9 mouse cellular contexts compared by ENCODE assay signal in the genomic region with DNA sequence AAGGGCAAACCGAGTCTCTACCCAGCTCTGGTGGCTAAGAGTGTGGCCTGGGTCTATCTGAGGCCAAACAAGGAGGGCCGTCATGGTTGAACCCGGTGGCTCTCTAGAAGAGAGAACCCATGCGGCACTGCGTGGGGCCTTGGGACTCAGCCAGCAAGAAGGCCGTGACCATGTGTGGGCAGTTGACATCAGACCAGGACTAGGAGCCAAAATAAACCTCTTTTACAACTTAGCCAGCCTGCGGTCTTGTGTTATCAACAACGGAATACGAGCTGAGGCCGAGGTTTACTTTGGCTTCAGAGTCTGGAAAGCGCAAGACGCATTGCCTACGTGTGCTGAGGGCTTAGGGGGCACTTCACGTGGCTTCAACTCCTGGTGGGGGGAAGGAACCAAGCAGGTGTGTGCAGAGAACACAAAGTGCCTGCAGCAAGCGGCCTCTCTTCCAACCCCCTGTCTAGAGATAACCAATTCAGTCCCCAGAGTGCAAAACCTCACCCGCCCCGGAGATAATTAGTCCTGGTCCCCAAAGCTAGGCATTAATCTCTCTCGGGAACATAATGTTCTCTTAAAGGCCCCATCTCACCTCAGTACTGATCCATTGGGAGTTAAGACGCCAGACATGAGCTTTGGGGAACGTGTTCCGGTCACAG. TPM values are rescaled to one million over a fixed set of nuclear protein-coding genes. Genes with fewer than 3 reads are reported as not detected.
A peak's percentile ranks its signal among the peaks of the same experiment; 100 is the strongest.
DNase-seq lines count a peak whose midpoint lies in the region; ATAC-seq and TF ChIP-seq lines count a peak whose summit lies in the region.
"Had no signal": no experiment of that assay in that cellular context is flagged by ENCODE, and none has a peak within 500 bp of the region (broad histone marks: within the 10 kb centered on the region; RNA-seq: fewer than 3 reads in every experiment).

No protein-coding gene starts in this region.

- no peak for TF ChIP-seq CTCF in lung, embryonic 14.5 days (IDR thresholded peaks at IDR 0.05; ENCODE audit: low read depth)

- no peaks in the 10 kb centered on the region for H3K9me3 ChIP-seq in lung, embryonic 14.5 days (ENCODE audit: low read depth, low read length)
- no peaks in the 10 kb centered on the region for H3K9me3 ChIP-seq in liver, embryonic 11.5 days (ENCODE audit: control insufficient read depth, low read length)
- peaks cover 5% of the 10 kb centered on the region; the same call in 1 of the 2 replicates for H3K9me3 ChIP-seq in hindbrain, embryonic 13.5 days
- H3K9me3 ChIP-seq: liver, embryonic 15.5 days had no signal

- H3K27ac ChIP-seq in lung, embryonic 14.5 days (ENCODE audit: low read depth) = no peak overlapping the region
- H3K27ac ChIP-seq in liver, embryonic 11.5 days (ENCODE audit: low read depth, low read length) = no peak overlapping the region
- H3K27ac ChIP-seq in hindbrain, embryonic 13.5 days = no peak overlapping the region
- H3K27ac ChIP-seq: liver, embryonic 15.5 days had no signal

- H3K4me3 ChIP-seq in lung, embryonic 14.5 days (ENCODE audit: low read depth, low read length) = no peak overlapping the region
- H3K4me3 ChIP-seq in liver, embryonic 11.5 days (ENCODE audit: low read depth, low read length) = no peak overlapping the region
- no peak overlapping the region for H3K4me3 ChIP-seq in hindbrain, embryonic 13.5 days
- H3K4me3 ChIP-seq: liver, embryonic 15.5 days had no signal

- peaks cover 23% of the 10 kb centered on the region for H3K4me1 ChIP-seq in lung, embryonic 14.5 days (ENCODE audit: insufficient read depth)
- H3K4me1 ChIP-seq in liver, embryonic 11.5 days (replicated peaks; ENCODE audit: control insufficient read depth, insufficient read depth, low read length) = no peaks in the 10 kb centered on the region
- H3K4me1 ChIP-seq in hindbrain, embryonic 13.5 days (replicated peaks) = no peaks in the 10 kb centered on the region
- H3K4me1 ChIP-seq: liver, embryonic 15.5 days had no signal

- no peak overlapping the region for H3K9ac ChIP-seq in lung, embryonic 14.5 days
- no peak overlapping the region for H3K9ac ChIP-seq in liver, embryonic 11.5 days (ENCODE audit: low read depth, low read length)
- H3K9ac ChIP-seq in hindbrain, embryonic 13.5 days = no peak overlapping the region
- H3K9ac ChIP-seq: liver, embryonic 15.5 days had no signal

- peak; percentile 34 for DNase-seq in urinary bladder, postnatal 14 days (ENCODE audit: low spot score)
- DNase-seq in urinary bladder, postnatal 25 days (ENCODE audit: low spot score) = no peak
- DNase-seq in heart, postnatal 10 days = peak; percentile 40 to 43
- peak; percentile 70 for DNase-seq in lung, embryonic 14.5 days
- no peak for DNase-seq in layer of hippocampus, adult 9-10 months (ENCODE audit: low spot score)
- no peak for DNase-seq in liver, embryonic 11.5 days (ENCODE audit: low spot score)
- DNase-seq: thymus, postnatal 14 days had no signal

- no peaks in the 10 kb centered on the region for H3K27me3 ChIP-seq in lung, embryonic 14.5 days (ENCODE audit: insufficient read depth, low read length)
- H3K27me3 ChIP-seq in liver, embryonic 11.5 days (replicated peaks; ENCODE audit: control insufficient read depth, insufficient read depth, low read length) = no peaks in the 10 kb centered on the region
- no peaks in the 10 kb centered on the region for H3K27me3 ChIP-seq in hindbrain, embryonic 13.5 days
- H3K27me3 ChIP-seq: liver, embryonic 15.5 days had no signal

- ATAC-seq in lung, embryonic 14.5 days (ENCODE audit: insufficient read depth) = no peak
- no peak for ATAC-seq in liver, embryonic 11.5 days (replicated peaks; ENCODE audit: low FRiP score)
- ATAC-seq in hindbrain, embryonic 13.5 days (ENCODE audit: low FRiP score) = no peak

- intact Hi-C loops in heart, postnatal 10 days (cut with DNase I) = no loop called here

- no peak overlapping the region for H3K4me2 ChIP-seq in lung, embryonic 14.5 days
- no peak overlapping the region; the same call in 1 of the 2 replicates for H3K4me2 ChIP-seq in liver, embryonic 11.5 days
- no peak overlapping the region for H3K4me2 ChIP-seq in hindbrain, embryonic 13.5 days
- H3K4me2 ChIP-seq: liver, embryonic 15.5 days had no signal

- 53% methylated on average over 21 of the region's 21 CpGs for WGBS in lung, embryonic 14.5 days
- WGBS in liver, embryonic 11.5 days = 75% methylated on average over 21 of the region's 21 CpGs
- WGBS in hindbrain, embryonic 13.5 days = 86% methylated on average over 21 of the region's 21 CpGs

- no peaks in the 10 kb centered on the region for H3K36me3 ChIP-seq in lung, embryonic 14.5 days (ENCODE audit: insufficient read depth)
- H3K36me3 ChIP-seq in liver, embryonic 11.5 days (ENCODE audit: control insufficient read depth, insufficient read depth, low read length) = no peaks in the 10 kb centered on the region
- no peaks in the 10 kb centered on the region for H3K36me3 ChIP-seq in hindbrain, embryonic 13.5 days
- H3K36me3 ChIP-seq: liver, embryonic 15.5 days had no signal

RNA-seq across cellular contexts. Expression of a gene that starts 45.9 kb away (rescaled TPM):
- 1 to 10 TPM; 1.2 to 2.2 TPM for total RNA-seq in heart, postnatal 10 days (2021)
- 0.09 and 0.21 TPM in 2 replicates for polyA plus RNA-seq in lung, embryonic 14.5 days (2014; fragmentation: Nextera tagmentation; extraction: Ambion mirVana)
- polyA plus RNA-seq in liver, embryonic 11.5 days (2014; fragmentation: Nextera tagmentation; extraction: Ambion mirVana) = not detected in 2 replicates
- 1.6 and 1.7 TPM in 2 replicates for polyA plus RNA-seq in hindbrain, embryonic 13.5 days (2015; fragmentation: Nextera tagmentation; extraction: Ambion mirVana)

Comparison
In these comparisons a context has a peak if more than half of its experiments do, and no peak if none do; other contexts are left out.
1. DNase-seq: peak in urinary bladder, postnatal 14 days (single experiment), heart, postnatal 10 days (2 of 2) and lung, embryonic 14.5 days (single experiment); none in urinary bladder, postnatal 25 days (single experiment), layer of hippocampus, adult 9-10 months (single experiment) and liver, embryonic 11.5 days (single experiment).